Mouse (Mus musculus): ENCODE data around the gene Mycn.

- no peak for TF ChIP-seq POLR2A (IDR thresholded peaks at IDR 0.05; ENCODE audit: borderline replicate concordance, extremely low read depth, insufficient read depth, insufficient read length, poor library complexity, severe bottlenecking)
- TF ChIP-seq CTCF (IDR thresholded peaks at IDR 0.05; ENCODE audit: borderline replicate concordance, extremely low read depth, insufficient read depth, insufficient read length): no peak
Observed at GRCm38 (mm10) chr12:12886191-12886889, 55.4 kb downstream of the Mycn start.

Data from brain, embryonic 14.5 days (tissue).